Mouse (Mus musculus): ENCODE measurements around the gene Ddost. TPM values are rescaled to one million over a fixed set of nuclear protein-coding genes. Genes with fewer than 3 reads are reported as not detected.
A peak's percentile ranks its signal among the peaks of the same experiment; 100 is the strongest.
"Not testable (repeated sequence)": the region's sequence is repeated elsewhere in the genome, so short reads cannot be mapped to it uniquely, and the experiment has no call there.

The Ddost gene
- total RNA-seq, 2 experiments from 2014 or later = 127 to 132 TPM

- no peak for DNase-seq
Observed at GRCm38 (mm10) chr4:138310311-138310910, 5.9 kb downstream of the Ddost start.

GRCm38 (mm10) chr4:138311595-138311994 is 7.1 kb downstream of the Ddost start:
- DNase-seq = peak; percentile 39 to 47

- DNase-seq = no peak
Observed at GRCm38 (mm10) chr4:138312105-138312504, 7.6 kb downstream of the Ddost start.

GRCm38 (mm10) chr4:138313021-138313420 is 8.5 kb downstream of the Ddost start:
- no peak for DNase-seq

DNA sequence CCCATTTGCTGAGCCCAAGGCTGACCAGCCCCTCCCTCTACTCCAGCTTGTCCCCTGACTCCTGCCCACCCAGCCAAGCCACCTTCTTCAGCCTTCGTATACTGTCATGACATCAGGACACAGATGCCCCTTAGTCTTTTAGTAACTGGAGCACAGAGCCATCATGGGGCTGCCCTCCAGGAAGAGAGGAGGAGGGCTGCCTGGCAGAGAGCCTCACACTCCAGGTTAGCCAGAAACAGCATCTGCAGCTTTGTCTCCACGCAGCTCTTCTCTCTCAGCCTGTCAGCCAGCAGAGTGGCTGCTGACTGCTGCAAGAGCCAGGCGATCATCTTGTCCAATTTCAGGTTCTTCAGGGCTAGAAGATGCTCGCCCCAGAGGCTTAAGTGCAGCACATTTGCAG is 9.3 kb downstream of the Ddost start:
- DNase-seq = no peak

DNA sequence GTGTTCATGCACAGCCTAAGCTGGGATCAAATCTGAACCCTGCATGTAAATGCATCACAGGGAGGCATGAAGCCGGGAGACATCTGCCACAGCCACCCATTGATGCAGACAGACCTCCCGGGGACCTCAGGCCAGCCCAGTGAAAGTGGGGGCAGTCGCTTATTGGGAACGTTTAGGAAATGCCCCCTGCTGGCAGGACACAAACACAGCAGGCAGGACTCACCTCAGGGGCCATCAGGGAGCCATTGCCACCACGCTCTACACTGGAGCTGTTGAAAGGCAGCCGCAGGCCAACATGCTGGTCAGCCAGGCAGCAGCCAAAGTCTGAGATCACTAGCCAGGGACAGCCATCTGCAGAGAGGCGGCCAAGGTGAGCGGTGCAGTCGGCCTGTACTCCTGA is 11.3 kb downstream of the Ddost start:
- DNase-seq = peak in 1 of 2 experiments; percentile 43

DNA sequence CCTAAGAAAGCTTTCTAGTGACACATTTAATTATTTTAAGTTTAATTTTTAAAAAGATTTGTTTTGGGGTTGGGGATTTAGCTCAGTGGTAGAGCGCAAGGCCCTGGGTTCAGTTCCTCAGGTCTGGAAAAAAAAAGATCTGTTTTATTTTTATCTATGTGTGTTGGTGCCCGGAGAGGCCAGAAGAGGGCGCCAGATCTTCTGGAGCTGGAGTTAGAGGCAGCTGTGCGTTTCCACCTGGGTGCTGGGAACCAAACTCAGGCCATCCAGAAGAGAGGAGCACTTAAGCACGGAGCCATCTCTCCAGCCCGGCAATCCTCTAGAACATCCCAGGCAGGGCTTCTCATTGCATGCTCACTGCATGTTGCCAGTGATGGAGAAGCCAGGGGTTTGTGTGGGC is 11.8 kb downstream of the Ddost start:
- DNase-seq = no peak

- peak; percentile 48 to 75 for DNase-seq
Observed at GRCm38 (mm10) chr4:138318509-138319266, 14.2 kb downstream of the Ddost start.

GRCm38 (mm10) chr4:138319508-138319907 is 15.0 kb downstream of the Ddost start:
- peak; percentile 84 to 86 for DNase-seq

- DNase-seq = no peak
Observed at GRCm38 (mm10) chr4:138320711-138321110, 16.2 kb downstream of the Ddost start.

DNA sequence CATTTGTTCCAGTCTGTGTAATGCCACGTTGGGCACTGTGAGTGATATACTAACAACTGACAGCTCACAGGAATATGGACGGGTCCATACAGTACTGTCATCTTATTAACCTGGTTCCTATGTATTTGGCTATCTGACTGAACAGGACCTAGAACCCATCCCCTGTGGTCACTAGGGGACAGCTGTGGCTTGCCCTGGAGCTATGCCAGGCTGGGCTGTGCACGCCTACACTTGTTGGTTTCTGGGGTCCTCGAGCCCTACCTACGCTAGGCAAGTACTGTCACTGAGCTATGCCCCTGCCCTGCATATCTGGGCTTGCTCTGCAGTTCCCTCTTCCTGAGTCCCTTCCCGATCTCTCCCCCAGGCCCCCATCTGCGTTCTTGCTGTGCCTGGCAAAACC is 17.0 kb downstream of the Ddost start:
- no peak for DNase-seq

DNA sequence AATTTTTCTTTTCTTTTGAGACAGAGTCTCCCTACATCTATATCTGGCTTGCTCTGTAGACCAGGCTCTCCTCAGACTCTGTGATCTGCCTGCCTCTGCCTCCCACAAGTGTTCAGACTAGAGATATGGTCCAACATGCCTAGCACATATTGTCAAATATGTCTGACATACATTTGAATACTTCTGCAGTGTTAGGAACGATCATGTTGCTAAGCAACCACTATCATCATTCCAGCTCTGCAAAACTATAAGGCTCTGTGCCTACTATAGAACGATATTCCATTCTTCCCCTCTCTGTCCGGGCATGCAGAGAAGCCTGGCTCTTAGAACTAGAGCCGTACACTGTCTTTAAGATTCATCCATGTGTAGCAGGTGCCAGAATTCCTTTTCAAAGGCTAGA is 18.2 kb downstream of the Ddost start:
- no peak for DNase-seq

- DNase-seq = no peak
Observed at GRCm38 (mm10) chr4:138323753-138324152, 19.2 kb downstream of the Ddost start.

GRCm38 (mm10) chr4:138324451-138324850 is 19.9 kb downstream of the Ddost start:
- DNase-seq = no peak

GRCm38 (mm10) chr4:138325466-138326076 is 21.0 kb downstream of the Ddost start:
- peak; percentile 99 to 100 for DNase-seq

DNA sequence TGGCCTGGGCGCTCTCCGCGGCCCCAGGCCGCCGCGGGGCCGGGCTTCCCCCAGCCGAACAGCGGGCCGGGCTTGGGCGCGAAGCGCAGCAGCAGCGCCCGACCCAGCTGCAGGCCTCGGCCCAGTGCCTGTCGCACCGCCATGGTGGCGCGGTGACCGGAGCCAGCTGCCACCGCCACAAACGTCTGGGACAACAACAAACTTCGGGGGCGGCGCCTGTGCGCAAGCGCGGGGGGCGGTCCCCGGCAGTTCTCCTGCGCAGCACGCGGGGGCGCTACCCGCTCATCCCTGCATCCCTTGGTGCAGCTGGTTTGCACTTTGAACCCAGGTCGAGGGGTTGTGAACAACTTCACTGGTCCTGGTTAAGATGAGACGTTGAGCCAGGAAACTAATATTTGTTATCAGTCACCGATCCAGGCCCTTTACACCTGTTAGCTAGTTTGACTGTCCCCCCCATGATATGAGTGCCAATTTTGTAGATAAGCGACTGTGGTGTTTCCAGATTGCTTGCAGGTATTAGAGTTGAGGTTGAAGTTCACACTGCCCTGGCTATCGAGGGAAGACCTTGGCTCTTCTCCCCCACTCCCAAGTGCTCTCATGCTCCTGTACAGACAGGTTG is 21.7 kb downstream of the Ddost start, which contains the start of gene Pink1:
Pink1 (minus strand) TSS at position 231 of the 619 bp plus-strand sequence.
- peak; percentile 94 to 95 for DNase-seq

- DNase-seq = not testable (repeated sequence)
Observed at GRCm38 (mm10) chr4:138327155-138327554, 22.6 kb downstream of the Ddost start.

GRCm38 (mm10) chr4:138327891-138328470 is 23.5 kb downstream of the Ddost start:
- DNase-seq = no peak

- no peak for DNase-seq
Observed at GRCm38 (mm10) chr4:138330264-138330671, 25.7 kb downstream of the Ddost start.

DNA sequence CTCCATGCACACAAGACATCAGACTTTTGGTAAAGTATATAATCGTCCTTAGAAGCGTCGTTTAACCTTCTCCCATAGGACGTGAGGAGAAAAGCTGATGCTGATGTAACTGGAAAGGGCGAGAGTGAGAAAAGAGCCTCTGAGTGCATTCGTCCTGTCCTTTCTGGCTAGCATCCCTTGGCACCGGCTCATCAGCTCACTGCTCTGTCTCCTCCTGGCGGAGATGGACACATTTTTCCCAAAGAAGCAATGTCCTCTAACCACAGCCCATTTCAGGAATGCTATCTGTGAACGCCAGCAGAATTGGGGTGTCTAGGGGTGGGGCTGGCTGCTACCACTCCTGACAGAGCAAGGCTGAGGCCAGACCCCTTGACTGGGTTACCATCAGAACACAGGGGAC is 27.1 kb downstream of the Ddost start:
- no peak for DNase-seq

DNA sequence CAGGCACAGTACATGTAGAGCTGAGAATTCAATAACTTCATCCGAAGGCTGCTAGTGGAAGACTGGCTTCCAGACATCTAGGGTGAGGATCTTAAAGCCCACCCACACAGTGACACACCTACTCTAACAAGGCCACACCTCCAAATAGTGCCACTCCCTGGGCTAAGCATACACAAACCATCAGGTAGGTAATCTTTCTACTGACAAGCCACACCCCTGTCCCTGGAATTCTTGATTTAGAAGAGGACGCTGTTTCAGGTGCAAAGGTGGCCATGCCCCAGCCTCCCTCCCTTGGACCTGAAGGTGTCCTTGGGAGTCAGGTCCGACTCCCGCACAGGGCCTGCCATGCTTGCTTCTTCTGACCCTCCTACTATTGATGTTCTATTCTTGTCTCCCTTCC is 28.6 kb downstream of the Ddost start:
- DNase-seq = no peak

DNA sequence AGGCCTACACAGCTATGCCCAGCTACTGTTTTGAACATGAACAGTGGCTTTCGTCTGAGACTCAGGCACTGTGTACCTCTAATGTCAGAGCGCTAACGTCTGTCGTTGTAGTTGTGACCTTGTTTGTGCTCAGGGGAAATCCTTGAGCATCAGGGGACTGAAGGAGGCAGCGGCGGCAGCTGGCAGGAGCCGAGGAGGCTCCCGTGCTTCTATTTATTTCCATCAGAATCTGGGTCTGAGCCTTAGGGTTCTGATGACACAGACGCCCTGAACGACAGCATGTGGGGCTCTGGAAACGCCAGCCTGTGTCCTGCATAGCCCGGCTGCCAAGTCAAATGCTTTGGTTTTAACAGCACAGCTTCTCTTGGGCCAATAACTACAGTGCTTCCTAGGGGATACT is 30.5 kb downstream of the Ddost start:
- no peak for DNase-seq
